Mouse (Mus musculus) C3H10T1/2 (cell line): ENCODE results near the gene Lor. TPM values are rescaled to one million over a fixed set of nuclear protein-coding genes. Genes with fewer than 3 reads are reported as not detected.

Source experiments
- polyA plus RNA-seq, 2 experiments: library from polyadenylated mRNA; unstranded; fragments of >200 nt; fragmentation: generic; extraction: Trizol; gene quantifications; one replicate each; pipeline ENCODE4 v1.2.1; 2012; ENCODE audit warnings: missing spikeins in 2 of 2

Gene Lor
- polyA plus RNA-seq: under 1 TPM in 1 of 2 experiments, not detected in 1; 0.01 TPM

DNA sequence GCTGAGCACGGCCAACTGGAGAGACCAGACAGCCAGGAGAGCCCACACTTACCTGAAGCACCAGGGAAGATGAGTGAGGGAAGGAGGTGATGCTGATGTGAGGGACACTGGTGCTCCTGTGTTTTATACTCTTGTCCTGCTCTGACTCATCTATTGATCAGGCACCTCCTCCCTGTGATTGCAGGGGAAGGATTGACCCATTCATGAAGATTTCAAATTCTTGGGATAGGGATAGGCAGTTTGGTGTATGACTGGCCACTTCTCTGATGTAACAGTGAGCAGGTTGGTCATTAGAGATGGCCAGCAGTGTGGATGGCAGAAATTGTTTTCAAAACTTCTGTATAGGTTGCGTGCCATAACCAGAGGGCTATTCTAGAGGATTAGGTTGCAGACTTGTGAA lies at the start of gene Lor:
TSS of gene Lor (minus strand) at position 101 of the 400 bp plus-strand sequence.

DNA sequence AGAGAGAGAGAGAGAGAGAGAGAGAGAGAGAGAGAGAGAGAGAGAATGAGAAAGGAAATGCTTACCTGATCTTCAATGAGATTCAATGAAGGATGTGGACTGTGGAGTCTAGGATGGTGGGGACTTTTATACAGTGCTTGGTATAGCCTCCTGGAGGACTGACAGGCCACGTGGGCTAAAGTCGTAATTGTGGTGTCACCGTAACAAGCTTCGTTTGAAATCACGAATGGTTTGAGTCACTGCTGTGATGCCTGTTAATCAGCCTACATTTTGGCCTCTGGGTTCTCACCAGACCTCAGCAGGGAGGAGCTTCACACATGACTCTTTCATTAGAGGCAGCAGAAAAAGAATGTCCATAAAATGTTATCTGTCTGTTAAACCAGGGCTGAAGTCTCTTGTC lies 40.9 kb upstream of the Lor start, which contains the start of gene Prr9:
TSS of gene Prr9 (minus strand) at position 101 of the 400 bp plus-strand sequence.

Other genes starting within 250 kb of the Lor start
- not detected for gene Pglyrp3, start 68.6 kb downstream of the Lor start, polyA plus RNA-seq
- not detected for gene Prr9, start 40.8 kb upstream of the Lor start, polyA plus RNA-seq
- gene Lelp1, start 59.6 kb upstream of the Lor start, polyA plus RNA-seq: not detected
- not detected for gene Sprr2a1, start 132.7 kb upstream of the Lor start, polyA plus RNA-seq
- under 1 TPM; 0.09 to 0.75 TPM for gene Sprr2a2, start 132.8 kb upstream of the Lor start, polyA plus RNA-seq
- gene Sprr2a3, start 202.3 kb upstream of the Lor start, polyA plus RNA-seq: under 1 TPM in 1 of 2 experiments, not detected in 1; 0.06 TPM
- not detected for gene Sprr2b, start 233.5 kb upstream of the Lor start, polyA plus RNA-seq